Mouse (Mus musculus) stomach, embryonic 16.5 days (tissue): ENCODE measurements around the gene Oscp1. TPM values are rescaled to one million over a fixed set of nuclear protein-coding genes. Genes with fewer than 3 reads are reported as not detected.

ENCODE experiments used
- ATAC-seq: fragments of 200-750 bp; cut with Nextera tagmentation; 2 replicates; pipeline ENCODE4 v1.8.0; 2017; ENCODE audit warnings: moderate number of reproducible peaks, moderate TSS enrichment; ENCODE audit not compliant: insufficient read depth, low FRiP score
- H3K27ac ChIP-seq: fragments of 300-500 bp; sonication (generic); 2 replicates; pipeline ENCODE4 v1.5.1; 2014; ENCODE audit warnings: low read length
- H3K27me3 ChIP-seq: fragments of 300-500 bp; sonication (generic); 2 replicates; pipeline ENCODE4 v1.6.1; 2014; ENCODE audit warnings: low read length, control low read depth, mixed read lengths; ENCODE audit not compliant: control insufficient read depth, insufficient read depth
- H3K36me3 ChIP-seq: fragments of 300-500 bp; sonication (generic); 2 replicates; pipeline ENCODE4 v1.6.1; 2014; ENCODE audit warnings: low read length; ENCODE audit not compliant: control insufficient read depth, insufficient read depth
- H3K4me1 ChIP-seq: fragments of 300-500 bp; sonication (generic); 2 replicates; pipeline ENCODE4 v1.6.1; 2014; ENCODE audit warnings: low read length, control low read depth, mixed read lengths; ENCODE audit not compliant: control insufficient read depth, insufficient read depth
- H3K4me2 ChIP-seq: fragments of 300-500 bp; sonication (generic); 2 replicates; pipeline ENCODE4 v1.6.1; 2014; ENCODE audit warnings: low read depth, low read length, mixed read lengths
- H3K4me3 ChIP-seq: fragments of 300-500 bp; sonication (generic); replicated peaks from 2 replicates; pipeline ENCODE4 v1.5.1; 2014; ENCODE audit warnings: mild to moderate bottlenecking, low read length
- H3K9ac ChIP-seq: fragments of 300-500 bp; sonication (generic); 2 replicates; pipeline ENCODE4 v1.6.1; 2014; ENCODE audit warnings: low read length
- H3K9me3 ChIP-seq: fragments of 300-500 bp; sonication (generic); replicated peaks from 2 replicates; pipeline ENCODE4 v1.6.1; 2016; ENCODE audit warnings: low read length, control low read depth; ENCODE audit not compliant: control insufficient read depth
- WGBS: fragments of 180-500 bp; shearing (Covaris S2); extraction: QIAGEN DNeasy Blood & Tissue Kit; methylation state at CpG from one replicate; pipeline ENCODE4 v1.1.7; 2014; 5-methylcytosine and 5-hydroxymethylcytosine counted together
- polyA plus RNA-seq: library from polyadenylated mRNA; unstranded; fragments of >200 nt; fragmentation: Nextera tagmentation; extraction: Ambion mirVana; gene quantifications from 2 replicates; pipeline ENCODE4 v1.2.1, GENCODE M21; 2015

The Oscp1 gene
- polyA plus RNA-seq = 10.1 and 12.5 TPM in 2 replicates

DNA sequence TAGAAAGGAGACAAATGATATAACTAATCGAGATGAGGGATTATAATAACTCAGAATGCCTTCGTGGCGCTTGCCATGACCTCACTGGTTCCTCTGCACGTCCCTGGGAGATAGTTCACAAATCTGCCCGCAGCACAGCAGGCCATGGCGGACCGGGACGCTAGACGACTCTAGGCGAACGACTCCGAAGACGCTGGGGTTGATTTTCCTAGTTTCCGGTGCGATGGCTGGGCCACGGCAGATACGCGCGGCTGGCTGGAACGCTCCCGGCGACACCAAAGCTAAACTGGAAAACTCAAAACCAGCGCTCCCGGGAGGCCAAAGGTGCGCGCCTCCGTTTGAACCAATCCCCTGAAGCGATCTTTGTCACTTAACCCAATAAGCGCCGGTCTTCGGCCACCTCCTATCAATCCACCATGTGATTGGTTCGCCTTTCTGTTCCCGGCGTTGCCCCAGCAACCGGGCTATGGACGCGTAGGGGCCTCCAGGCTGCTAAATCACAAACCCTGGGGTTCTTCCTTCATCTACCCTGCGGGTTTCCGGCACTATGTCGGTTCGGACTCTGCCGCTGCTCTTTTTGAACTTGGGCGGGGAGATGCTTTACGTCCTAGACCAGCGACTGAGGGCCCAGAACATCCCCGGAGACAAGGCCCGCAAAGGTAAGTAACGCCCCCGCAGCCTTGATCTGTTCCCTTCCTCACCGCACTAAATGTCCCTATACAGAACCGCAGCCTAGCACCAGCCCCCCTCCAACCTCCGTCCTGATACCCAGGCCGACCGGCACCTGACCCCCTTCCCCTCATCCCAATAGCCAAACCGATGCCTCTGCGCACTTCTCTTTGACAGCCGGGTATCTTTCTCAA is at the start of gene Oscp1:
Gene Oscp1, plus strand, starts transcription at position 432 of the 863 bp plus-strand sequence.
- peak within 1 kb of the TSS; percentile 49 for H3K27ac ChIP-seq
- peaks cover 9% of the 10 kb centered on the region for H3K36me3 ChIP-seq
- peak within 1 kb of the TSS; percentile 73 for H3K9ac ChIP-seq
- peak within 1 kb of the TSS; percentile 67 for H3K4me3 ChIP-seq
- H3K4me2 ChIP-seq = peak within 1 kb of the TSS; percentile 84
- H3K27me3 ChIP-seq = no peaks in the 10 kb centered on the region
- no peaks in the 10 kb centered on the region for H3K9me3 ChIP-seq
- peaks cover 17% of the 10 kb centered on the region for H3K4me1 ChIP-seq
- under 1% methylated on average over 57 of the region's 57 CpGs for WGBS
- peak; percentile 98 for ATAC-seq

DNA sequence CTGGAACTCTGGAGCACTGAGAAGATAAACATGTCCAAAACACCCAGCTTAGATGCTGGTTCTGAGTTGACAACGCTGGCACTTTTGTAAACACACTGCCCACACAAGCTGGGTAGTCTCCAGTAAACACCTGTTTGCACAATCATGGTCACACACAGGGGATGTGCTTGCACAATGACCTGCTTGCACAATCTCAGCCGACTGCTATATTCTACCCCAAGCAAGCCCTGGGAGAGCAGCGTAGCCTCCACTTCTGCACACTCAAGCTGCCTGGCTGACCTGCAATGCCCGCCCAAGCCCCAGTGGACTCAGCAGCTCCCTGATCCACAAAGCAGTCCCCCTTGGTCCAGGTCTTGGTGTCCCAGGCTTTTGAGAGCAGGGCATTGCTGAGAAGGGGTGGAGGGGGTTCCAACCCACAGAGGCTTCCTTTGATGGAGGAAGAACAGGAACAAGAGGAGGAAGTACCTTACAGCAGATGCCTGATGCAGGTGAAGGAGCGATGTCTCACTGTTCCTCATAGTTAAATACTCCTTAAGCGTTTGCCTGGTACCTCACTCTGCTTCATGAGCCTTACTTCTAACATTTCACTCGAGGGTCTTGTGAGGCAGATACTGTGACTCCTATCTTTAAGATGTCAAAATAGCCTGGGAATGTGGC is 40.6 kb upstream of the Oscp1 start:
- no peaks in the 10 kb centered on the region for H3K36me3 ChIP-seq
- H3K4me2 ChIP-seq = no peak overlapping the region
- 76% methylated on average over 7 of the region's 7 CpGs for WGBS
- no peak overlapping the region for H3K4me3 ChIP-seq
- no peak for ATAC-seq
- H3K9me3 ChIP-seq = no peaks in the 10 kb centered on the region
- no peak overlapping the region for H3K27ac ChIP-seq
- no peaks in the 10 kb centered on the region for H3K4me1 ChIP-seq
- H3K27me3 ChIP-seq = no peaks in the 10 kb centered on the region
- H3K9ac ChIP-seq = no peak overlapping the region

- WGBS = 69% methylated on average over 11 of the region's 11 CpGs
- ATAC-seq = no peak
- no peaks in the 10 kb centered on the region for H3K27me3 ChIP-seq
- H3K9me3 ChIP-seq = no peaks in the 10 kb centered on the region
- no peak overlapping the region for H3K9ac ChIP-seq
- no peak overlapping the region for H3K4me3 ChIP-seq
- H3K27ac ChIP-seq = no peak overlapping the region
- H3K4me2 ChIP-seq = no peak overlapping the region
- H3K36me3 ChIP-seq = no peaks in the 10 kb centered on the region
- no peaks in the 10 kb centered on the region for H3K4me1 ChIP-seq
Observed at GRCm38 (mm10) chr4:126018966-126019538, 39.3 kb upstream of the Oscp1 start.

- Histone ChIP-seq H3K36me3 (no peaks in the 10 kb centered on the region), H3K9me3 (no peaks in the 10 kb centered on the region), H3K4me2 (no peak within 1 kb of the TSS), H3K27ac (no peak within 1 kb of the TSS), H3K4me1 (no peaks in the 10 kb centered on the region), H3K27me3 (no peaks in the 10 kb centered on the region), H3K9ac (no peak within 1 kb of the TSS; the same call in 1 of the 2 replicates), H3K4me3 (0 out of 2 replicates have a peak within 1 kb of the TSS, but pooled peaks have one; percentile 3)
- WGBS = 34% methylated on average over 16 of the region's 16 CpGs
- no peak for ATAC-seq
Observed at GRCm38 (mm10) chr4:126024303-126024900, 34.0 kb upstream of the Oscp1 start, which contains the start of gene Csf3r. Gene Csf3r (plus strand): TSS chr4:126024550.

- ATAC-seq = no peak
- H3K36me3 ChIP-seq = no peaks in the 10 kb centered on the region
- no peaks in the 10 kb centered on the region for H3K9me3 ChIP-seq
- no peak overlapping the region for H3K27ac ChIP-seq
- no peak overlapping the region for H3K9ac ChIP-seq
- no peak overlapping the region for H3K4me3 ChIP-seq
- no peaks in the 10 kb centered on the region for H3K27me3 ChIP-seq
- no peaks in the 10 kb centered on the region for H3K4me1 ChIP-seq
- no peak overlapping the region for H3K4me2 ChIP-seq
- WGBS = 78% methylated on average over 5 of the region's 5 CpGs
Observed at GRCm38 (mm10) chr4:126025801-126026200, 32.6 kb upstream of the Oscp1 start.

DNA sequence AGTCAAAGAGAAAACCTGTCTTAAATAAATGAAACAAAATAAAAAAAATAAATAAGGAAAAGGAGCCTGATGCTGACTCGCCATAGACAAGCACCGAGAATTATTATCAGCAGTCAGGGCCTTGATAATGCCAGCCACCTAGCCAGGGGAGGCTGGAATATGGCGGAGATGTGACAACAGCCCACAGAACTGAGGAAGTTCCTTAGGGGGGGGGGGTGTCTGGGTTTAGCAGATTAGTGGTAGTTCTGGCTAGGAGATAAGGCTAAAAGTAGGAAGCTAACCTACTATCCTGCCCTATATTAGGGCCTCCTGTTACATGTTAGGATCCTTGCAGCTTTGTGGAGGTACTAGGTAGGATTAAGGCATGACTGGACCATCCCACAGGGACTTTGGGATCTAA is 30.4 kb upstream of the Oscp1 start:
- no peak for ATAC-seq
- Histone ChIP-seq H3K27ac (no peak overlapping the region), H3K4me3 (no peak overlapping the region), H3K9me3 (no peaks in the 10 kb centered on the region), H3K4me1 (no peaks in the 10 kb centered on the region), H3K9ac (no peak overlapping the region), H3K36me3 (no peaks in the 10 kb centered on the region), H3K4me2 (no peak overlapping the region), H3K27me3 (no peaks in the 10 kb centered on the region)
- 78% methylated on average over 3 of the region's 3 CpGs for WGBS

DNA sequence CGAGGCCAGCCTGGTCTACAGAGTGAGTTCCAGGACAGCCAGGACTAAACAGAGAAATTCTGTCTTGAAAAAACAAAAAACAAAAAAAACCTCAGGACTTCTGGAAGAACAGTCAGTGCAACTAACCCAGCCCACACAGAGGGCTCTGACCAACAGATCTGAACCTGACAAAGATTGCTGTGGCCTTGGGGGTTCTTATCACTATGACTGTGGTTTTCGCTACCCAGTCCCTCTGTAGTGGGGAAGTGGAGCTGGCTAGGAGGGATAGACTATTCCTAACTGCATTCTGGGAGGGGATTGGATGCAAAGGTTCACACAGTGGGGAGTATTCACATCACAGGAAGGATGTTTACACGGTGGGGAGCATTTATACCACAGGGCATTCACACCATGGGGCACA is 29.3 kb upstream of the Oscp1 start:
- Histone ChIP-seq H3K9ac (no peak overlapping the region), H3K27me3 (no peaks in the 10 kb centered on the region), H3K9me3 (no peaks in the 10 kb centered on the region), H3K27ac (no peak overlapping the region), H3K4me3 (no peak overlapping the region), H3K4me2 (no peak overlapping the region), H3K4me1 (no peaks in the 10 kb centered on the region), H3K36me3 (no peaks in the 10 kb centered on the region)
- WGBS = 63% methylated on average over 3 of the region's 3 CpGs
- no peak for ATAC-seq

DNA sequence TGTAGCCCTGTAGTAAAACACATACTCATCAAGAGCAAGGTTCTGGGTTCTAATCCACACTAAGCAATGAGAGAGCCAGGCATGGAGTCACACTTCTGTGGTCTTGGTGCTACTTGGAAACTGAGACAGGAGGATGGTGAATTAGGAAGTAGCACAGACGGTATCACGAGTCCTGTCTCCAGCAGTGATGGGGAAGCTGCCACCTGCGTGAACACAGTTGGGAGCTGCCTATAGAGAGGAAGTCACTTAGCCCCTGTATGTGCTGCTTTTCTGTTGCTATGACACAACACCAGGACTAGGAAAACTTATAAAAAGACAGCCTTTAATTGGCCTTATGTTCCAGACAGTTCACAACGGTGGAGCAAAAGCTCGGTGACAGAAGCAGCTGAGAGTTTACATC is 27.7 kb upstream of the Oscp1 start:
- H3K9ac ChIP-seq = no peak overlapping the region
- WGBS = 68% methylated on average over 5 of the region's 5 CpGs
- ATAC-seq = no peak
- no peak overlapping the region for H3K27ac ChIP-seq
- no peaks in the 10 kb centered on the region for H3K27me3 ChIP-seq
- no peak overlapping the region for H3K4me3 ChIP-seq
- H3K4me1 ChIP-seq = no peaks in the 10 kb centered on the region
- no peaks in the 10 kb centered on the region for H3K36me3 ChIP-seq
- H3K4me2 ChIP-seq = no peak overlapping the region
- no peaks in the 10 kb centered on the region for H3K9me3 ChIP-seq
